Mouse (Mus musculus) granulocyte monocyte progenitor cell, adult 5-6 weeks (primary cell): ENCODE results near the gene Etfb. TPM values are rescaled to one million over a fixed set of nuclear protein-coding genes. Genes with fewer than 3 reads are reported as not detected.

Source experiments
- ATAC-seq: replicated peaks from 2 replicates; pipeline ENCODE4 v1.8.0; 2016; ENCODE audit warnings: mild to moderate bottlenecking, moderate TSS enrichment, inconsistent platforms; ENCODE audit not compliant: poor library complexity, severe bottlenecking
- total RNA-seq, 2 experiments: library from RNA; stranded (forward) in 1 of 2; stranded (reverse) in 1 of 2; fragments of 200-712, 200-1000 nt in 1 of 2; fragments of >200 nt in 1 of 2; fragmentation: Nextera tagmentation in 1 of 2; gene quantifications; 2 replicates each; pipeline ENCODE4 v1.2.3; 2014 to 2017

Gene Etfb
- total RNA-seq, 2 experiments from 2014 or later, result 520 to 676 TPM

DNA sequence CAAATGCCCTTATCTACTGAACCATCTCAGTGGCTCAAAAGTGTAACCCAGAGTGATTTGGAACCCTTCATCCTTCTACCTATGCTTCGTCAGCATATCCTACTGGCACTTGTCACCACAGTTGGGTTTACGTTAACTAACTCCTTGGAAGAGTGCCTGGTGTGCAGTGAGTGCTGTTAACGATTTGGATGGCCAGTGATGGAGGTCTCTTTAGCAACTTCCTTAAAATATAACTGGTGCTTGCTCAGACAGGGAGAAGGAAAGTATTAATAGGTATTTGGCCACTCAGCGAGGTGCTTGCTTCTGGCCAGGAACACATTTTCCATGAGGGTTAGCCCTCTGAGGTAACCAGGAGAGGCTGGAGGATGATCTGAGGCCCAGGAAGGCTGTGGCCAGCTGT is 3.9 kb downstream of the Etfb start:
- ATAC-seq, result peak; percentile 12

DNA sequence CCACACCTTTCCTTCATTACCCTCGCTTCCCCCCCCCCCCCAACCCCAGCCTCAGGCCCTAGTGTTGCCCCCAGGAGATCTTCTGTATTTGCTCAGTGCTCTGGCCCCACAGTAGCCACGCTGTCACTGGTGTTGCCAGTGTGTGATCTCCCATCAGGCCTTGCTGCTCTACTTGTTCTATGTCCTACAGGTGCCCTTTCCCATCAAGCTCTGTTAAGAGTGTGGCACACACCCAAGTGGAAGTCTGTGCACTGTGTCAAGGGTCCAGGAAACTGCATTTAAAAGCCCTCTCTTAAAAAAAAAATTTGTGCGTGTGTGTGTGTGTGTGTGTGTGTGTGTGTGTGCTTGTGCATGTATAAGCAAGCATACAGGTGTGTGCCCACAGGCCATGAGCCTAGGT is 4.4 kb downstream of the Etfb start:
- no peak for ATAC-seq

DNA sequence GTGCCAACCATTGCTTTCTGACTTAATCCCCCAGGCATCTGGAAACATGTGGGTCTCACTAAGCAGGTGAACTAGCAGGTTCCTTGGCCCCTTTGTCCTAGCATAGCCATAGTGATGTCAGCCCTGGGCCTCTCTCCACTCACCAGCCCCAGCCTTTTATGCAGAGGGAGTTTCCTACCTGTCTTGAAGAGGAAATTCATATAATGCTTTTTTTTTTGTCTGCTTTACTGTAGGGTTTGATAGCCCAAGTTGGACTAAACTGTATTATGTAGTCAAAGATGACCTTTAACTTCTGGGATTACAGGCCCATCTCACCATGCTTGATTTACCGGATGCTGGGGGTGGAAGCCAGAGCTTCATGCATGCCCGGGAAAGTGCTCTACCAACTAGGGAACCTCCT is 5.9 kb downstream of the Etfb start:
- ATAC-seq, result no peak

- no peak for ATAC-seq
Observed at GRCm38 (mm10) chr7:43451726-43452125, 7.8 kb downstream of the Etfb start.

GRCm38 (mm10) chr7:43452609-43453008 is 8.7 kb downstream of the Etfb start:
- peak; percentile 86 for ATAC-seq

- no peak for ATAC-seq
Observed at GRCm38 (mm10) chr7:43453599-43454355, 9.9 kb downstream of the Etfb start.

DNA sequence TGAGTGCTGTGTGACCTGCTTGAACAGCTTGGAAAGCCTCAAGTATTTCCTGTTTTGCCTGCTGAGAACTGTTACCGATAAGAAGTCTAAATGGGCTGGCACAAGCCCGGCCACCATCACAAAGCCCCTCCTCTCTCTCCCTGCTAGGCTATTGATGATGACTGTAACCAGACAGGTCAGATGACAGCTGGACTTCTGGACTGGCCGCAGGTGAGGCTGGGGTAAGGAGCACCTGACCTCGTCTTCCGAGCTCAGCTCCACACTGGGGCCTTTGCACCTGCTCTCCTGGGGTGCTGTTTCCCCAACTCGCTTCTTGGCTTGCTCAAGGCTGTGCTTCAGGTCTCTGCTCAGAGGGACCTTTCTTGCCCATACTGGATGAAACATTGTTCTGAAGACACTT is 10.5 kb downstream of the Etfb start:
- no peak for ATAC-seq

GRCm38 (mm10) chr7:43462851-43463250 is 19.0 kb downstream of the Etfb start, which contains the start of gene Vsig10l:
Gene Vsig10l (plus strand): TSS chr7:43463151.
- ATAC-seq, result no peak

GRCm38 (mm10) chr7:43463976-43464375 is 20.1 kb downstream of the Etfb start:
- ATAC-seq, result no peak

- peak; percentile 16 for ATAC-seq
Observed at GRCm38 (mm10) chr7:43464864-43465343, 21.0 kb downstream of the Etfb start.

GRCm38 (mm10) chr7:43465344-43466098 is 21.6 kb downstream of the Etfb start:
- ATAC-seq, result peak; percentile 78

DNA sequence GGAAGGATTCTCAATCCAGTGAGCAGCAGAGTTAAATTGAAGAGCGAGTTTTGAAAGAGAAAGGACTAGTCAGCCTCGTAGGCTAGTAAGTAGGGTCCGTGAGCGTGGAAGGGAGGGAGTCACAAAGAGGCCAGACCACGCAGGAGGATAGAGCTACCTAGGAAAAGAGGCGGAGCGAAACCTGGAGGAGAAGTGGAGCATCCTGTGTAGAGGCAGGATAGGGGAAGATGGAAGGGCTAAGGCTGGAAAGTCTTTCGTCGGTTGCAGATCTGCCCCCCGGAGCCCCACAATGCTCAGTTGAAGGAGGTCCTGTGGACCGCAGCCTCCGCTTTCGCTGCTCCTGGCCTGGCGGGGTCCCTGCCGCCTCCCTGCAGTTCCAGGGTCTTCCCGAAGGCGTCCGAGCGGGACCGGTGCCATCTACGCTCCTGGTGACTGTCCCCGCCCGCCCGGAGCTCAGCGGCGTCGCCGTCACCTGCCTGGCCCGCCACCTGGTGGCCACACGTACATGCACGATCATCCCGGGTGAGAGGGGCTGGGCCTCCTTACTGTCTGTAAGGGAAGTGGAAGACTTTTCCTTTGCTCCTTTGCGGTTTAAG is 22.3 kb downstream of the Etfb start:
- peak; percentile 62 for ATAC-seq

- no peak for ATAC-seq
Observed at GRCm38 (mm10) chr7:43470373-43470772, 26.5 kb downstream of the Etfb start.

DNA sequence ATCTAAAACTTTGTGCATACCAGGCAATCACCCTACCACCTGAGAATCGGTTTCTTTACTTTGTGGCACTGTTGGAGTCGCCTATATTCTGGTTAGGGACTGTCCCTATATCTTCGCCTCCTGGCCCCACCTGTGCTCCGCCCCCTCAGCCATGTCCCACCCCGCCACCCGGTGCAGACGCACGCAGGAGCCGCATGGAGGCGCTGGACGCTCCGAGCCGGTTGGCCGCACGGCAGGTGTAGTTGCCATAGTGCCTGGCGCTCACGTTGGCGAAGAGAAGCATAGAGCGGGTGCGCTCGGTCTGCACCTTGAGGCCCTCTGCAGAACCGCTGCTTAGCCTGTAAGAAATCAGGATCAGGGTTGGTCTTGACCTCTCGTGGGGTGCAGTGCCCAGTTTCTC is 31.8 kb downstream of the Etfb start:
- peak; percentile 54 for ATAC-seq

DNA sequence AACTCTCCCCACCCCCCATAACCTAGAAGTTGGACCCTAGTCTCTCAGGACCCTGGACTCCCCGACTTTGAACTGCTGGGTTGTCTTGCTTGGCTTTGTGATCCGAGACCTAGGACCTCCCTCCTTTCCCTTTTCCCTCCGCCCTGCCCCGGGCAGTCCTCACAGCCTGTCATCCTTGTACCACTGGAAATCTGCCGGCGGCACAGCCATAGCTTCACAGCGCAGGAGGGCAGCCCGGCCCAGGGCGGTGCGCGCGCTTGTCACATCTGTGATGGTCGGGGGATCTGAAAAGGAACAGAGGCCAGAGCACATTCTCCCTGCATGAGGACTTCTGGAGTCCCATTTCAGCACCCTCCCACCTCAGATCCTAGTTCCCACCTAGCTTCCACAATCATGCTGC is 32.5 kb downstream of the Etfb start:
- ATAC-seq, result no peak

DNA sequence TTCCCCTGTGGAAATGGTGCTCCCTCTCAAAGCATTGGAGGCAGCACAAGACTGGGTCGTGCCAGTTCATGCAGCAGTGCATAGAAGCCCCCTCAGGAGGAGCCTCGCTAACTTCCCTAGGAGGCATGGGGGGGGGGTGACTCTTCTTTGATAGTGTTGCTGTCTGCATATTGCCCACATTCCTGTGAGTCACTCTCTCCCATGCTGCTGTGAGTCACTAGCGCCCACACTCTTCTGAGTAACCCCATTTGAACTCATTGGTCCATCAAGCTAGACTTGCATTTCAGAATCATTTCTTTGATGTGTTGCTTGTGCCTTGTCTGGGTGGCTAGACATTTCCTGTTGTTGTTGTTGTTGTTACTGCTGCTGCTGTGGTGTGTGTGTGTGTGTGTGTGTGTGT is 37.3 kb downstream of the Etfb start:
- no peak for ATAC-seq

DNA sequence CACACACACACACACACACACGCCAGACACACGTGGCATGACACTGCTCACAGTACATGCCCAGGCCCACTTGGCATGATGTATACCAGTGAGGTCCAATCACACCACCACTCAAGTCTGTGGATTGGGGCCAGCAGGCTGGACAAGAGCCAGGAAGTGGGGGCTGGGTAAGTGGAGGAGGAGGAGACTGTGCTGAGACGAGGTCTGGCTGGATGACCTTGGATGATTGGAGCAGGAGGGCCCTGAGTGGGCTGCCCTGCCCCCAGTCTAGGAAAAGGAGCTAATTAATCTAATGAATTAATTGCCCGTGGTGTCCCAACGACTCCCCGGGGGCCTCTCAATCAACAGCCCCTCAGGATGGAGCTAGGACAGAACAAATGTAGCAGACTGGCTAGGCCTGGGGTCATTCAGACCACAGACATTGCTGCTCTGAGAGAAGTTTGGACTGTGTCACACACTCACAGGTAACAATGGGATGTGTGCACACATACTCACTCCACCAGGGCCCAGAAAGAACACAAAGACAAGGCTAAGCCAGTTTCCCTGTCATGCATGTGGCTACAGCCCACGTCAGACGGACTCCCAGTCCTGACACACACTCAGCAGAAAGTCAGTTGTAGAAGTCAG is 38.3 kb downstream of the Etfb start:
- no peak for ATAC-seq

GRCm38 (mm10) chr7:43483236-43483635 is 39.4 kb downstream of the Etfb start:
- peak; percentile 68 for ATAC-seq

GRCm38 (mm10) chr7:43488646-43489045 is 44.8 kb downstream of the Etfb start:
- ATAC-seq, result no peak

- ATAC-seq, result no peak
Observed at GRCm38 (mm10) chr7:43489631-43490125, 45.8 kb downstream of the Etfb start, which contains the start of gene Iglon5. Gene Iglon5 (minus strand): TSS chr7:43490075.
